ENCODE assay signal across 21 mouse cellular contexts in genomic region chr5:143629686-143630085, GRCm38 (mm10). TPM values are rescaled to one million over a fixed set of nuclear protein-coding genes. Genes with fewer than 3 reads are reported as not detected.
DNase-seq lines count a peak whose midpoint lies in the region; ATAC-seq and TF ChIP-seq lines count a peak whose summit lies in the region.
"Had no signal": no experiment of that assay in that cellular context is flagged by ENCODE, and none has a peak within 500 bp of the region (broad histone marks: within the 10 kb centered on the region; RNA-seq: fewer than 3 reads in every experiment).

No protein-coding gene starts in this region.

- no peak for ATAC-seq in liver, embryonic 15.5 days (ENCODE audit: insufficient read depth)
- no peak for ATAC-seq in liver, embryonic 11.5 days (replicated peaks; ENCODE audit: low FRiP score)
- ATAC-seq in kidney, embryonic 16.5 days (ENCODE audit: low FRiP score, low TSS enrichment): no peak
- ATAC-seq: forebrain, embryonic 13.5 days; forebrain, embryonic 16.5 days; Patski had no signal

- H3K9ac ChIP-seq in liver, embryonic 15.5 days: no peak overlapping the region
- no peak overlapping the region for H3K9ac ChIP-seq in liver, embryonic 11.5 days (ENCODE audit: low read depth, low read length)
- no peak overlapping the region for H3K9ac ChIP-seq in kidney, embryonic 16.5 days (replicated peaks; ENCODE audit: low read length)
- H3K9ac ChIP-seq: forebrain, embryonic 13.5 days; hindbrain, embryonic 12.5 days; hindbrain, embryonic 15.5 days had no signal

- H3K27me3 ChIP-seq in liver, embryonic 15.5 days: no peaks in the 10 kb centered on the region
- no peaks in the 10 kb centered on the region for H3K27me3 ChIP-seq in liver, embryonic 11.5 days (replicated peaks; ENCODE audit: control insufficient read depth, insufficient read depth, low read length)
- H3K27me3 ChIP-seq in small intestine, adult 2 months (ENCODE audit: control insufficient read depth, insufficient read depth, low read length): no peaks in the 10 kb centered on the region
- no peaks in the 10 kb centered on the region for H3K27me3 ChIP-seq in kidney, embryonic 16.5 days (ENCODE audit: insufficient read depth, low read length)
- H3K27me3 ChIP-seq: CH12.LX; forebrain, embryonic 13.5 days; hindbrain, embryonic 12.5 days; hindbrain, embryonic 15.5 days; Patski had no signal

- peak overlapping the region; percentile 24; the same call in 1 of the 2 replicates for H3K27ac ChIP-seq in gastrocnemius, adult 2 months
- peak overlapping the region; percentile 5; the same call in 1 of the 2 replicates for H3K27ac ChIP-seq in liver, embryonic 15.5 days (replicated peaks)
- H3K27ac ChIP-seq in liver, embryonic 11.5 days (ENCODE audit: low read depth, low read length): no peak overlapping the region
- 0 out of 2 replicates have a peak overlapping the region, but pooled peaks have one; percentile 3 for H3K27ac ChIP-seq in small intestine, adult 2 months (ENCODE audit: insufficient read depth, low read depth, low read length)
- H3K27ac ChIP-seq in kidney, embryonic 16.5 days (ENCODE audit: low read length): no peak overlapping the region
- H3K27ac ChIP-seq: forebrain, embryonic 10.5 days; forebrain, embryonic 13.5 days; hindbrain, embryonic 12.5 days; hindbrain, embryonic 15.5 days had no signal

- no peak for TF ChIP-seq CTCF in gastrocnemius, adult 2 months (IDR thresholded peaks at IDR 0.05)
- no peak for TF ChIP-seq CTCF in small intestine, adult 2 months (IDR thresholded peaks at IDR 0.05; ENCODE audit: extremely low read depth, insufficient read length, insufficient replicate concordance, low read depth, low read length)

- no peak overlapping the region for H3K4me3 ChIP-seq in gastrocnemius, adult 2 months
- no peak overlapping the region for H3K4me3 ChIP-seq in liver, embryonic 15.5 days (replicated peaks)
- H3K4me3 ChIP-seq in liver, embryonic 11.5 days (ENCODE audit: low read depth, low read length): no peak overlapping the region
- no peak overlapping the region for H3K4me3 ChIP-seq in small intestine, adult 2 months (ENCODE audit: low read depth, low read length)
- no peak overlapping the region for H3K4me3 ChIP-seq in kidney, embryonic 16.5 days (ENCODE audit: low read length)
- H3K4me3 ChIP-seq: forebrain, embryonic 10.5 days; forebrain, embryonic 13.5 days; heart, adult 2 months; hindbrain, embryonic 12.5 days; hindbrain, embryonic 15.5 days had no signal

- TF ChIP-seq POLR2A in small intestine, adult 2 months (IDR thresholded peaks at IDR 0.05; ENCODE audit: low read depth, low read length): no peak

- no peak overlapping the region for H3K4me2 ChIP-seq in liver, embryonic 15.5 days
- H3K4me2 ChIP-seq in liver, embryonic 11.5 days: no peak overlapping the region
- H3K4me2 ChIP-seq in kidney, embryonic 16.5 days (replicated peaks; ENCODE audit: low read depth, low read length): no peak overlapping the region
- H3K4me2 ChIP-seq: forebrain, embryonic 13.5 days; heart, embryonic 11.5 days; hindbrain, embryonic 12.5 days; hindbrain, embryonic 15.5 days had no signal

- DNase-seq in gastrocnemius, adult 2 months: no peak
- DNase-seq in gastrocnemius, adult 18-20 months (ENCODE audit: low spot score): no peak
- DNase-seq in liver, embryonic 11.5 days (ENCODE audit: low spot score): no peak
- DNase-seq: adrenal gland, postnatal 10 days; adrenal gland, postnatal 36 days; cerebellum, adult 18-20 months; cerebellum, adult 9-10 months; cerebellum, postnatal 14 days; gastrocnemius, postnatal 25 days; heart, adult 2 months had no signal

- H3K36me3 ChIP-seq in liver, embryonic 15.5 days (replicated peaks): peaks cover 15% of the 10 kb centered on the region
- H3K36me3 ChIP-seq in liver, embryonic 11.5 days (ENCODE audit: control insufficient read depth, insufficient read depth, low read length): peaks cover 4% of the 10 kb centered on the region; the same call in 1 of the 2 replicates
- H3K36me3 ChIP-seq in small intestine, adult 2 months (ENCODE audit: control insufficient read depth, insufficient read depth, low read length): no peaks in the 10 kb centered on the region
- H3K36me3 ChIP-seq in kidney, embryonic 16.5 days (ENCODE audit: insufficient read depth, low read length): peaks cover 6% of the 10 kb centered on the region; the same call in 1 of the 2 replicates
- H3K36me3 ChIP-seq: hindbrain, embryonic 12.5 days; hindbrain, embryonic 15.5 days had no signal

- no peaks in the 10 kb centered on the region for H3K9me3 ChIP-seq in liver, embryonic 15.5 days (replicated peaks)
- H3K9me3 ChIP-seq in liver, embryonic 11.5 days (ENCODE audit: control insufficient read depth, low read length): peaks cover 3% of the 10 kb centered on the region; the same call in 1 of the 2 replicates
- no peaks in the 10 kb centered on the region; the same call in 1 of the 2 replicates for H3K9me3 ChIP-seq in kidney, embryonic 16.5 days (ENCODE audit: low read length)
- H3K9me3 ChIP-seq: forebrain, embryonic 13.5 days; hindbrain, embryonic 15.5 days had no signal

- intact Hi-C loops in gastrocnemius, adult 2 months (cut with DNase I): no loop called here

- 84% methylated on average over 8 of the region's 8 CpGs for WGBS in liver, embryonic 15.5 days (ENCODE audit: insufficient replicate concordance)
- 89% methylated on average over 8 of the region's 8 CpGs for WGBS in liver, embryonic 11.5 days
- WGBS in small intestine, adult 2 months: 89% methylated on average over 8 of the region's 8 CpGs
- 92% methylated on average over 8 of the region's 8 CpGs for WGBS in kidney, embryonic 16.5 days

- H3K4me1 ChIP-seq in liver, embryonic 15.5 days (replicated peaks): peaks cover 91% of the 10 kb centered on the region
- H3K4me1 ChIP-seq in liver, embryonic 11.5 days (replicated peaks; ENCODE audit: control insufficient read depth, insufficient read depth, low read length): peaks cover 62% of the 10 kb centered on the region
- peaks cover 4% of the 10 kb centered on the region for H3K4me1 ChIP-seq in small intestine, adult 2 months (ENCODE audit: control insufficient read depth, insufficient read depth, insufficient read length, low read length)
- peaks cover 55% of the 10 kb centered on the region for H3K4me1 ChIP-seq in kidney, embryonic 16.5 days (ENCODE audit: insufficient read depth, low read length)

RNA-seq across cellular contexts. Expression of gene Cyth3, which starts 7.4 kb away (rescaled TPM):
- total RNA-seq in gastrocnemius, adult 2 months (2021): 10 to 100 TPM; 10.7 to 15.8 TPM
- total RNA-seq in gastrocnemius, adult 18-20 months (2021): 10 to 100 TPM; 10.1 to 12.1 TPM
- 35.7 and 37.5 TPM in 2 replicates for polyA plus RNA-seq in liver, embryonic 15.5 days (2015; fragmentation: Nextera tagmentation; extraction: Ambion mirVana)
- 62.8 and 64.5 TPM in 2 replicates for polyA plus RNA-seq in liver, embryonic 11.5 days (2014; fragmentation: Nextera tagmentation; extraction: Ambion mirVana)
- 6.4 and 10.3 TPM in 2 replicates for polyA plus RNA-seq in small intestine, adult 2 months (2012; rRNA removed)
- polyA plus RNA-seq in kidney, embryonic 16.5 days (2015; fragmentation: Nextera tagmentation; extraction: Ambion mirVana): 79.2 and 81.3 TPM in 2 replicates

Comparison
In these comparisons a context has a peak if more than half of its experiments do, and no peak if none do; other contexts are left out.
1. H3K27ac ChIP-seq: peak in gastrocnemius, adult 2 months (single experiment), liver, embryonic 15.5 days (single experiment) and small intestine, adult 2 months (single experiment); none in liver, embryonic 11.5 days (single experiment) and kidney, embryonic 16.5 days (single experiment).